Mouse (Mus musculus): ENCODE measurements around the gene Cdca4.
"Not testable (repeated sequence)": the region's sequence is repeated elsewhere in the genome, so short reads cannot be mapped to it uniquely, and the experiment has no call there.

Gene Cdca4

DNA sequence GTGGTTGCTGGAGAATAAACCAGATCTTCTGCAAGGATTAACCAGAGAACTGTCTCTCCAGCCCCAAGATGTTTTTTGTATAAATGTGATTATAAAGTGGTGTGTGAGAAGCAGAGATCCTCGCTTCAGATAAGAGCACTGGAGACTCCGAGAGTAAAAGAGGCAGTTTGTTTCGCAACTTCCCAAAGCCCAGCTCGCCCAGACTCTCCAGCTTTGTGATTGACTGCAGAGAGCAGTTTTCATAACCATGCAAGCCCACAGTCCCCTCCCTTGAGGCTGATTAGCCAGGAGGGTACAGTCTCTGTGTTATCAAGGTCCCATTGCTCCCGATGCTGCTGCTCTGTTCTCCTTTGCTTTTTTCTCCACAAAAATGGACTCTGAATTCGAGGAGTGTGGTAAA is 4.3 kb upstream of the Cdca4 start:
- in situ Hi-C loops (cut with MboI; ENCODE audit: low pct_unique_long_range_greater_than_20kb in 1 of 2, low sequenced_read_pairs in 2 of 2, unreplicated experiment in 1 of 2): no loop called here

DNA sequence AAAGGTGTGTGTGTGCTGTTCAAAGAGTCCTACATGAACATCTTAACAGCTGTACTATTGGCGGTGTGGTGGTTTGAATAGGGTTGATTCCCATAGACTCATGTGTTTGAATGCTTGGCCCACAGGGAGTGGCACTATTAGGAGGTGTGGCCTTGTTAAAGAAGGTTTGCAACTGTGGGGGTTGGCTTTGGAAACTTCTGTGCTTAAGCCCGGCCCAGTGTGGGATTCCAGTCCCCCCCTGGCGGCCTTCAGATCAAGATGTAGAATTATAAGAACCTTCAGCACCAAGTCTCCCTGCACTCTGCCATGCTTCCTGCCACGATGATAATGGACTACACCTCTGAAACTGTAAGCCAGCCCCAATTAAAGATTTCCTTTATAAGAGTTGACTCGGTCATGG is 3.2 kb upstream of the Cdca4 start:
- in situ Hi-C loops (cut with MboI; ENCODE audit: low pct_unique_long_range_greater_than_20kb in 1 of 2, low sequenced_read_pairs in 2 of 2, unreplicated experiment in 1 of 2): no loop called here

DNA sequence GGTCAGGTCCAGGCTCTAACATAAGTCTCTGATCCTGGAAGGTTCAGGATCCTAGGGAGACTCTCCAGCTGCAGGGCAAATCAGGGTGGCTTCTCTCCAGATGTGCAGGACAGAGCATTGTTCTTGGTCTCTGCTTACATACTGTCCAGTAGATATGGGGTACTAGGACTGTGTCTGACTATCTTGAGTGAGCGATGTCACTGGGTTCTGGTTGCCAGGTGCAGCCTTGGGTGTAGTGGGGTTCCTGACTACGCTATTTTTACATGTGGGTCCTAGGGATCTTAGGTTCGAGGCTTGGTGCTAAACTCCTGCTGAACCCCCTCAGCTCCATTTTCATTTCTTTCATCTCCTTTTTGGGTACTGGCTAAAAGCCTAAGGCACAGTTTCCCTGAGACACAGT is 1.3 kb upstream of the Cdca4 start:
- in situ Hi-C loops (cut with MboI; ENCODE audit: low pct_unique_long_range_greater_than_20kb in 1 of 2, low sequenced_read_pairs in 2 of 2, unreplicated experiment in 1 of 2): no loop called here

DNA sequence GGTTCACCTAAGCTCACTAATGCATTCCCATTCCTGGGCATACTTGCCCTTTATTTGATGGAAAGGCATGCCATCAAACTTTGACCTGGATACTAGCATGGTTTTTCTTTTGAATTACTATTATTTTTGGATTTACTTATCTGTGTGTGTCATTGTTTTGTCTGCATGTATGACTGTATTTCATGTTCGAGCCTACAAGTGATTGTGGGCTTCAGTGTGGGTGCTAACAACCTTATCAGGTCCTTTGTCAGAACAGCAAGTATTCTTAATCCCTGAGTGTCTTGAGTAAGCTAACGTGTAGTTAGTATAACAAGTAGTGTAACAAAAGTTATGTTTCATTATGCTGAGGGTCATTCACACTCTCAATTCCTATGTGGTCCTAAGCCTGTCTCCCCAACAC is 918 bp upstream of the Cdca4 start:
- in situ Hi-C loops (cut with MboI; ENCODE audit: low pct_unique_long_range_greater_than_20kb in 1 of 2, low sequenced_read_pairs in 2 of 2, unreplicated experiment in 1 of 2): no loop called here

DNA sequence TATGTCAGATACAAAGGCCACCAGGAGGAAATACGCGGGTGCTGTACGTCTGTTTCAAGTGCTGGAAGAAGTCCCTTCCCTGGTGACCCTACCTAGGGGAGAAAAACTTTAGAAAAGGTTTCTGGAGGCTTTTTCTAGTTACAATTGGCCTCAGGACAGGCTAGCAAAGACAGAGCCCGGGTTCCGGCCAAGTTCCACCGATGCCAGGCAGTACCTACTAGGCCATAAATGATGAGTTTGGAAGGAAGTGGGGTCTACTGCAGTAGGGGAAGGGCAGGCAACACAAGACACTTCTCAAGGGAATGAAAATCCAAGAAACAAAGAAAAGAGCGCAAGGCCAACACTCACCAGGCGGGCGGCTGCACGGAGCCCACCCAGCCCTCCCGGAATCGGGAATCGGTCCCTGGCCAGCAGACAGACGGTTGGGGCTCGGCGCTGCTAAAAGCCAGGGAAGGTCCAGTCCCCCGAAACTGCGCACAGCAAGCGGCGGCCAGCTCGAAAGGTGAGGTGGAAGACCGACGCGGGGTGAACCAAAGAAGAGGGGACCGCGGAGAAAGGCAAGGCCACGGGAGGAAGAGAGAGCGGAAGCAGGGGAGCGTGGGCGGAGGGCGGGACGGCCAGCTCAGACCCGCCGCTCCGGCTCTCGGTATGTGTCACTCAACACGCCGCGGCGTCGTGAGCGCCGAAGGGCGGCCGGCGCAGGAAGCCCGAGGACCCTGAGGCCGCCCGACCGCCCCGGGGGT is 551 bp downstream of the Cdca4 start:
- in situ Hi-C loops (cut with MboI; ENCODE audit: low pct_unique_long_range_greater_than_20kb in 1 of 2, low sequenced_read_pairs in 2 of 2, unreplicated experiment in 1 of 2): no loop called here

DNA sequence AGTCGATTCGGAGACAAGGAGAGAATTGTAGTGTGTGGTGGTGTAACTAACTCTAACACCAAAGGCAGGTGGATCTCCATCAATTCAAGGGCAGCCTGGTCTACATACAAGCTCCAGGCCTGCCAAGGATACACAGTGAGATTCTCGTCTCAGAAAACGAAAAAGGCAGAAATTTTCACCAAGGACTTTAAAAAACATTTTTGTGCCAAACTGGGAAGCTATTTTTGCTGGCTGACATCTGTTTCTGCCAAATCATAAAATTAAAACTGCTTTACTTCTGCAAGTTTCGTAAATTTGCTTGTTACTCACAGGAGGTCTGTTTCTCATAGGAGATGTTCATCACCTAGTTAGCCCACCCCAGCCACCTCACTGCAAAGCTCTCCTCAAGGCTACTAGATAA is 3.3 kb downstream of the Cdca4 start:
- in situ Hi-C loops (cut with MboI; ENCODE audit: low pct_unique_long_range_greater_than_20kb in 1 of 2, low sequenced_read_pairs in 2 of 2, unreplicated experiment in 1 of 2): no loop called here

DNA sequence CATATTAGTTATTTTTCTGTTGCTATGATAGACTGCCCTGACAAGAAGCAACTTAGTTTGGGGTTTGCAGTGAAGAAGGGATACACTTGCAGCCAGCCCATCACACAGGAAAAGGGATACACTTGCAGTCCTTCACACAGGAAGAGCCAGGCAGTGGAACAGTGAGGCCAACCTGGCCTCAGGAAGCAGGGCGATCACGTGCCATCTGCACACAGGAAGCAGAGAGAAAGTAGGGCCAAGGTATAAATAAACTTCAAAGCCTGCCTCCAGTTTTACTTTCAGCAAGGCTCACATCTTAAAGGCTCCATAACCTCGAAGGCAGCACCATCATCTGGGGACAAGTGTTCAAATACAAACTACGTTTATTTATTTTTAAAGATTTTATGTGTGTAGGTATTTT is 6.0 kb downstream of the Cdca4 start:
- in situ Hi-C loops (cut with MboI; ENCODE audit: low pct_unique_long_range_greater_than_20kb in 1 of 2, low sequenced_read_pairs in 2 of 2, unreplicated experiment in 1 of 2): no loop called here

DNA sequence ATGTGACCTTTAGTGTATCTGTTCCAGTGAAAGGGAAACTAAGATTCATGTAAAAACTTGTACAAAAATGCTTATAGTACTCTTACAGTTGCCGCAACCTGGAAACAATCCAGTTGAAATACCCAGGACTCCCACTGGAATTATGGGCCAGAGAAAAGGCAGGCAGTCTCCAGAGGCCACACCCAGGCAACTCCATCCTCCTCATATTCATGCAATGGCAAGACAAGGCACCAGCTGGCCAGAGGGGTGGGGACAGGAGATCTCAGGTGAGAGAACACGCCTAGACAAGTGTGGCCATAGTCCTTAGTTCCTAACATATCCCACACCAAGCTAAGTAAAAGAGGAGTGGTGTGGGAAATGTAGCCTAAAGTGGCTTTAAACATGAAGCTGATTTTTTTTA is 6.5 kb downstream of the Cdca4 start:
- in situ Hi-C loops (cut with MboI; ENCODE audit: low pct_unique_long_range_greater_than_20kb in 1 of 2, low sequenced_read_pairs in 2 of 2, unreplicated experiment in 1 of 2): no loop called here

DNA sequence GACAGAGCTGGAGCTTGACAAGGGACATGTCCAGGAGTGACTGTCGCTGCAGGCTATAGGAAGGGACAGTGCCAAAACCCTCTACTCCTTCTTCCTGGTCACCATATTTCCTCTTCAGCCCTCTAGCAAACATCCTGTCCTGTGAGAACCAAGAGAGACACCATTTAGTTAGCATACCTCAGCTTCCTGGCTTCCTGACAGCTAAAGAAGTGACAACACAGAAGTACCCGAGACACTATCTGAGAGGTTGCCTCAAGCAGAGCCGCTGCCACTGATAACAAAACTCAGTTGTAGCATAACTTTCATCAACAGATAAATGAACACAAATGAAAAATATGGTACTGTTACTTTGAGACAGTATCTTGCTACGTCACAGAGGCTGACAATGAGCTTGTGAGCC is 7.2 kb downstream of the Cdca4 start:
- in situ Hi-C loops (cut with MboI; ENCODE audit: low pct_unique_long_range_greater_than_20kb in 1 of 2, low sequenced_read_pairs in 2 of 2, unreplicated experiment in 1 of 2): no loop called here

DNA sequence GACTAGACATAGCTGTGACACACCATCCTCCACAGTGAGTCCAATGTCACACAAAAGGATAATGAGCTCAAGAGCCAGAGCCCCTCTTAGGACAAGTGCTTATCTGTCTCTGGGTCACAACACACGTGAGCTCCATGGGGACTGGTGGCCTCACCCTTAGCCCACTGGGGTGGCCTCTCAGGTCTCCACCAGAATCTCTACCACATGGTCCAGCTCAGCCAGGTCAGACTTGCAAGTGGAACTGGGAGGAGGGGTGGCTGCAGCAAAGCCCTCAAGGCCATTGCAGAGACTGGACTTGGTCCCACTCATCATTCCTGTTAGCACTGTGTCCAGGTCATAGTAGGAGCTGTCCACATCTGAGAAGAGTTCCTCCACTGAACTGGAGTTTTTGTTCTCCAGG is 8.0 kb downstream of the Cdca4 start:
- in situ Hi-C loops (cut with MboI; ENCODE audit: low pct_unique_long_range_greater_than_20kb in 1 of 2, low sequenced_read_pairs in 2 of 2, unreplicated experiment in 1 of 2): no loop called here

DNA sequence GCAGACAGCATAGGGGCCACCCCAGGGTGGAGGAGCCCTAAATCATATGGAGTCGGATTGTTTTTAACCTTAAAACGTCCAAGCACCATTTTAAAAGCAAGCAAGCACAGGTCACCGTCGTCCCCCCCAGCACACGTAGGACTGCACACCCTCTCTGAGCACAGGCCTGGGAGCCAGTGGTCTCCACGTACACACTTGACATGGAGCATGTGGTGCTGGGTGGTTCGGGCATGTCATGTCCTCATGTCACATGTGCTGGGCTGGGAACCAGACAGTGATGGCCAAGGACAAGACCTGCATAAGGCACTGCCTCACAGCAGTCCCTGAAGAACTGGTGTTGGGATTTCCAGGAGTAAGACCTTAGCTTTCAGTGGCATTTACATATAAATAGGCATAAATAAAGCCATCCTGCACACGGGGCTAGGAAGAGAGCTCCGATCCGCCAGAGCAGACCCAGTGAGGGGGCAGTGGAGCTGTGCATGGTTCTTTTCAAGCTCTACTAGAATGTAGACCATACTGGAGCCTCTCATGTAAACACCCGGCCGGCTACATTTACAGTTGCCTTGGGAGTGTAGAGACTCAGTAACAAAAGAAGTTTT is 8.7 kb downstream of the Cdca4 start:
- in situ Hi-C loops (cut with MboI; ENCODE audit: low pct_unique_long_range_greater_than_20kb in 1 of 2, low sequenced_read_pairs in 2 of 2, unreplicated experiment in 1 of 2): no loop called here

DNA sequence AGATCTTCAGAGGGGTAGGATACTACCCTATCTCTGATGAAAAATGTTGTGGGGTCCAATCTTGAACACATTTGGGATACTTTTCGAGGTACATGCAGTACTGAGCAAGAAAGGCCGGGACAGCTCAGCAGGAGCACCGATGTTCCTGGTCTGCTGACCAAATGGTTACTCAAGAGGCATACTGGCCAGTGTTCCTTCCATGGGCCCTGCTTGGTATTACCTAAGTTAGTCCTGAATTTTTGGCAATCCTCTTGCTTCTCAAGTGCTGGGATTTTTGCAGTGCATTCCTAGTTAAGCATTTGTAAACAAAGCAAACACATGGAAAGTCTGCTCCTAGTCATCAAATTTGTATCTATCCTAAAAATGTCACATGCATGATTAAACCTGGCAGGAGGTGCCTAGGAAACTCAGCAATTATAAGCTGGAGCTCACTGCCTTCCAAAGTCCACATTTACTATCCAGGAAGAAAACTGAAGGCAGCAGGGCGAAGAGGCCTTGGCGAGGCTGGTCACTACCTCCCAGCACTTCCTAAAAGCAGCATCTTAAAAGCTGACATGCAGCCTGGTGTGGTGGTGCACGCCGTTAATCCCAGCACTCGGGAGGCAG is 10.1 kb downstream of the Cdca4 start:
- in situ Hi-C loops (cut with MboI; ENCODE audit: low pct_unique_long_range_greater_than_20kb in 1 of 2, low sequenced_read_pairs in 2 of 2, unreplicated experiment in 1 of 2): no loop called here

DNA sequence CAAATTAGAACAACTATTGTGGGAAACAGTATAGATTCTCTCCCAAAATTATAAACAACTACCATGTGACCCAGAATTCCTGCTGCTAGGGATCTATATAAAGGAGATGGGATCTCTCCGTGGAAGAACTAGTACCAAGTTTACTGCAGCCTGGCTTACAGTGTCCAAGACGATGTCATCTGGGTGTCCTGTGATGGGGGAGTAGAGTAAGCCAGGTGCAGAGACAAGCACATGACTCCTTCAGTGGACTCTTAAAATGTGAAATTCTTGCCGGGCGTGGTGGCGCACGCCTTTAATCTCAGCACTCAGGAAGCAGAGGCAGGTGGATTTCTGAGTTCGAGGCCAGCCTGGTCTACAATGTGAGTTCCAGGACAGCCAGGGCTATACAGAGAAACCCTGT is 12.4 kb downstream of the Cdca4 start:
- in situ Hi-C loops (cut with MboI; ENCODE audit: low pct_unique_long_range_greater_than_20kb in 1 of 2, low sequenced_read_pairs in 2 of 2, unreplicated experiment in 1 of 2): not testable (repeated sequence)

DNA sequence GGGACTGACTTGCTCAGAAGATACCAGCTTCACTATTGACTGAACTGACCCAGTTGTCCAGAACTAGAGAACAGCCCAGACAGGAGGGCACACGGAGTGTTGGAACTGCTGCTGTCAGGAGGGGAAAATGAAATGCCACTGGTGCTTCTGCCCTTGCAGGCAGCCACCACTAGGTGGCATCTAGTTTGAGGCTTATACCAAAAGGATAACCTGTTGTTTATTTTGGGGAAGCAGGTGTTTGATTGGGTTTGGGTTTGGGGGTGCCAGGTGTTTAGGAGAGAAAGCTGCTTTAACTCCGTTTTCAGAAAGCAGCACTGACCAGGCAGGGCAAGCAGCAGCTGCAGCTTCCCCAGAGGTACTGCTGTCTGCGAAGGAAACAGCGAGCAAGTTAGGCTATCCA is 12.9 kb downstream of the Cdca4 start:
- in situ Hi-C loops (cut with MboI; ENCODE audit: low pct_unique_long_range_greater_than_20kb in 1 of 2, low sequenced_read_pairs in 2 of 2, unreplicated experiment in 1 of 2): no loop called here

DNA sequence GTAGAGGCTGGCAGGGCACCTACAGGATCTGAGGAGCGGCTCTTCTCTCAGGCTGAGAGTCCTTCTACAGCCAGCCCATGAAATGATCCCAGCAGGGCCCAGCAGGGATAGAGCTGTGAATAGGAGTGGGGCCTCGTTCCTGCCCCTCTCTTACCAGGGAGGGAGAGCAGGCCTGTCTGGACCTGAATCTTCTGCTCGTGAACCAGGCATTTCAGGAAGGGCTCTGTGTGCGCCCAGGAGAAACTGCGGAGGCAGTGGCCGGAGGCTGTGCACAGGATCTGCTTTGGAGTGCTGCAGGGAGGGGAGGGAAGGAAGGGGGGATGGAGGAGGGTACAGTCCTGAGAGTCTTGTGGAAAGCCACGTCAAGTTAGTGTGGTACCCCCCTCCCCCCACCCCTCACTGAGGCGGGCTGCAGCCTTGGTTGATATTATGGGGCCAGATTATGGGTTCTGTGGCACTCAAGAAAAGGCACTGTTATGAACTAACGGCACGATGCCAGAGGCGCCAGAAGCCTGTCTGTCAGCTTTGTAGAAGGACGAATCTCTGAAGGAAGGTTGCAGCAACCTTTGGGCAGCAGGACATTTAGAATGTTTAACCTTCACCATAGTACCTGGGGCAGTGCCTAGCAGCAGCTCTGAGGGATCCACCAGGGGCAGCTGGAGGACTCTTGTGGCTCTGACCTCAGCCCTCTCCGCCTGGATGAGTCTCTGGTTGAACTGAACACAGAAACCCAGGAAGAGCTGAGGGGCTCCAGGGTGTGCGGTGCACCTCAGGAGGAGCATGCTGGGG is 14.3 kb downstream of the Cdca4 start:
- in situ Hi-C loops (cut with MboI; ENCODE audit: low pct_unique_long_range_greater_than_20kb in 1 of 2, low sequenced_read_pairs in 2 of 2, unreplicated experiment in 1 of 2): no loop called here

DNA sequence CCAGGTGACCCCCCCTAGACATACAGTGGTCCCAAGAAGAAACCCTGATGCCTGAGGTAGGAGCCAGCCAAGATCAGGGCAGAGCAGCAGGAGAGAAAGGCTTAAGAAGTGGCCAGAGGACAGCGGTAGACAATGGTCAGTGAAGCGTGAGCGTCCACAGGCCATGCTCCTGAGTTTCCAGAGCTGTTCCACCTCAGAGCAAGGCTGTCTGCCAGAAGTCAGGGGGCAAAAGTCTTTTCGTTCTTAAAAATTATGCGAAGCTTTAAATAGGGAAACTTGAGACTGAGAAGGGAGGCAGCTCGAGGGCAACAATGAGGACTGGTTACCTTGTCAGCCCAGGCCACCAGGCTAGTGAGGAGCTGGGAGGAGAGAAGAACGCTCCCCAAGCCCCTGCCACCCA is 15.9 kb downstream of the Cdca4 start:
- in situ Hi-C loops (cut with MboI; ENCODE audit: low pct_unique_long_range_greater_than_20kb in 1 of 2, low sequenced_read_pairs in 2 of 2, unreplicated experiment in 1 of 2): no loop called here

DNA sequence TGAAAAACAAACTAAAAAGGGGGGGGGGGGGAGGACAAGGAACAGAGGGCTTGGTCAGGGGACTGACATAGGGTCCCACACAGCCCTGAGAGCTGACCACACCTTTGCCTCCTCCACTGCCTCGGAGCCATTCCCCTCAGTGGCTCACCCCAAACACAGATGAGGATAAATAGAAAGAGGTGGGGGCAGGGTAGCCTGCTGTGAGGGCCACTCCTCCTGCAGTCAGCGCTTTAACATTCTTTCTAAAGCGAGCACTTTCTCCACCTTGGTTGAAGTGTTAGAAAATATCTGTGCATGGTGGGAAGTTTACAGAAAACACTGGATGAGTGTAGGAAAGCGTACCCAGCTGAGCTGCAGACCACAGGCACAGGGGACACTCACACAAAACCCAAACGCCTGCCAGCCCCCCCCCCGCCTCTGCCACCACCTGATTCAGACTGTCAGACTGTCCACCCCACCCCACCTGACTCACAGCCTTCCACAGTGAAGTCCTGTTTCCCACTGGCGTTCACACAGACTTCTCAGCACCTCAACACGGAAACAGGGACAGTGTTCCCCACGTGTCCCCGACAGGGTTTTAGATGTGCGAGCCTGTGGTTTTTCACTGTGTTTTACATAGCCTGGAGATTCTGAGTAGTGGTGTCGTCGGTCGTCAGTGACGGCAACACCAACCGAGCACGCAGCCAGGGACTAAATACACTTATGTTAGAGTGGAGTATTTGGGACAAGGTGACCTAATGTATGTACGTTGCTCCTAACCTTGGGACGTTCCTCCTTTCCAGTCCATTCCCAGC is 18.9 kb downstream of the Cdca4 start:
- in situ Hi-C loops (cut with MboI; ENCODE audit: low pct_unique_long_range_greater_than_20kb in 1 of 2, low sequenced_read_pairs in 2 of 2, unreplicated experiment in 1 of 2): no loop called here

DNA sequence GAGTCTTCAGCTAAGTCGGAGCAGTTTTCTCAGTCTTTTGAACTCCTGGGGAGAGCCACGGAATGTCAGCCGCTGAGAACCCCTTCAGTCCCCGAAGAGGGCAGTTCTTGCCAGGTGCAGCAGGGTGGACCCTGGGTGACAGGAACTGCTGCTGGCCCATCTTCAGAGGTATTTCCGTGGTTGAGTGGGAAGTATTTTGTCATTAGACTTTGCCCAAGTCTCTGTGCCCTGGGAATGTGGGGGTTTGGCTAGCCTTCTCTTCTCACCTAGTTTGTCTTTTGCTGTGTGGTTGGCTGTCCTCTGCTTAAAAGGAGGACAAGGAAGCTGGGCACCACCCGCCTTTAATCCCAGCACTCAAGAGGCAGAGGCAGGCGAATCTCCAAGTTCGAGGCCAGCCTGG is 19.6 kb downstream of the Cdca4 start:
- in situ Hi-C loops (cut with MboI; ENCODE audit: low pct_unique_long_range_greater_than_20kb in 1 of 2, low sequenced_read_pairs in 2 of 2, unreplicated experiment in 1 of 2): loop anchor here in 1 of 2 experiments (5.0 kb wide), 1 partner anchor 62 kb away; no protein-coding TSS in a partner anchor
